ENCODE assay signal across 10 mouse cellular contexts in the genomic region with DNA sequence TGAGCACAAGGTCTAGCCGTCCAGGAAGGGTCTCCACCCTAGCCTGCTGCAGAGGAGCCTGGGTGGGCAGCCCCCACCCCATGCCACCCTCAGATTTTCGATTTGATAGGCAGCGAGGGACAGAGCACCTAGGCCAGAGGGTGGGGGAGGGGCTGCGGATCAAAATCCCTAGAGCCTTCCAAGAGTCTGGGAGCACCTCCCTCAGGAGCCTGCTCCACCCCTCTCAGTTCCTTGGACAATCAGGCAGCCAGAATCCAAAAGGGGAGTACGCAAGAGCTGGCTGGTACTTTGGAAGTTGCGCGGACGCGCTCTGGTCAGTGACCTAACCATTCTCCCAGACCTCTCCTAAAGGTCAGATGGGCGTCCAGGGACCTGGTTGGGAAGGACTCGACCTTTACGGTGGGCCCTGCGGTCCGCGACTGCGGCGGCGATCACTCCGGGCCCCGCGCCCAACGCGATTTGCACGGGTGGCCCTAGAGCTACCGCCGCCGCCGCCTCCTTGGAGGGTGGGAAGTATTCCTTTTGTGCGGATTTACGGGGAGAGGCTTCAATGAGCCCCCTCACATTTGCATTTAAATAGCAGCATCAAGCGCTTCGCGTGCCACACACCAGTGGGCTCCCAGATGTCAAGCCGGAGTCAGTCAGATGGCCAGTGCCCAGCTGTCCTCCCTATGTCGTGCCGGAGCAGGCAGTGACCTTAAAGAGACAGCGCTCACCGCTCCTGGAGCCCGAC. TPM values are rescaled to one million over a fixed set of nuclear protein-coding genes. Genes with fewer than 3 reads are reported as not detected.
A peak's percentile ranks its signal among the peaks of the same experiment; 100 is the strongest.
DNase-seq lines count a peak whose midpoint lies in the region; ATAC-seq and TF ChIP-seq lines count a peak whose summit lies in the region.
"Had no signal": no experiment of that assay in that cellular context is flagged by ENCODE, and none has a peak within 500 bp of the region (broad histone marks: within the 10 kb centered on the region; RNA-seq: fewer than 3 reads in every experiment).

No protein-coding gene starts in this region.

- DNase-seq in kidney, postnatal 4 days = peak; percentile 22 to 33
- DNase-seq in kidney, postnatal 10 days = no peak
- peak; percentile 65 for DNase-seq in limb, embryonic 11.5 days (ENCODE audit: low spot score)
- DNase-seq in urinary bladder, adult 18-20 months (ENCODE audit: low spot score in 2 of 2) = no peak
- no peak for DNase-seq in cerebellum, adult 2 months
- DNase-seq: cerebellum, postnatal 36 days had no signal

- TF ChIP-seq POLR2A in cerebellum, adult 2 months (IDR thresholded peaks at IDR 0.05; ENCODE audit: borderline replicate concordance, insufficient read depth, low read length) = no peak

- H3K36me3 ChIP-seq in forebrain, embryonic 15.5 days = no peaks in the 10 kb centered on the region
- no peaks in the 10 kb centered on the region for H3K36me3 ChIP-seq in limb, embryonic 11.5 days (ENCODE audit: control insufficient read depth, insufficient read depth, low read length)
- no peaks in the 10 kb centered on the region for H3K36me3 ChIP-seq in stomach, embryonic 15.5 days

- no peak overlapping the region for H3K9ac ChIP-seq in forebrain, embryonic 15.5 days (replicated peaks)
- no peak overlapping the region for H3K9ac ChIP-seq in limb, embryonic 11.5 days (ENCODE audit: low read length)
- H3K9ac ChIP-seq in stomach, embryonic 15.5 days = no peak overlapping the region

- H3K4me1 ChIP-seq in forebrain, embryonic 15.5 days = peaks cover 70% of the 10 kb centered on the region
- peaks cover 34% of the 10 kb centered on the region for H3K4me1 ChIP-seq in limb, embryonic 11.5 days (ENCODE audit: control insufficient read depth, insufficient read depth, low read length)
- peaks cover 46% of the 10 kb centered on the region for H3K4me1 ChIP-seq in stomach, embryonic 15.5 days
- peaks cover 5% of the 10 kb centered on the region; the same call in 1 of the 2 replicates for H3K4me1 ChIP-seq in cerebellum, adult 2 months (ENCODE audit: control insufficient read depth, insufficient read depth, low read length)

- H3K9me3 ChIP-seq in forebrain, embryonic 15.5 days = no peaks in the 10 kb centered on the region
- H3K9me3 ChIP-seq in limb, embryonic 11.5 days (ENCODE audit: control insufficient read depth, low read length) = no peaks in the 10 kb centered on the region
- no peaks in the 10 kb centered on the region for H3K9me3 ChIP-seq in stomach, embryonic 15.5 days

- TF ChIP-seq CTCF in cerebellum, adult 2 months (IDR thresholded peaks at IDR 0.05; ENCODE audit: borderline replicate concordance, insufficient read depth, low read depth, low read length) = no peak

- no peak for ATAC-seq in forebrain, embryonic 15.5 days (replicated peaks)
- no peak for ATAC-seq in limb, embryonic 11.5 days (ENCODE audit: insufficient number of reproducible peaks, low FRiP score, low TSS enrichment, low read depth)
- no peak for ATAC-seq in stomach, embryonic 15.5 days (ENCODE audit: insufficient read depth, low FRiP score, low read depth)
- ATAC-seq in activated CD4-positive, CD25-positive, alpha-beta regulatory T cell, adult 4 months = no peak

- H3K4me3 ChIP-seq in forebrain, embryonic 15.5 days = peak overlapping the region; percentile 6; the same call in 1 of the 2 replicates
- peak overlapping the region; percentile 27 for H3K4me3 ChIP-seq in limb, embryonic 11.5 days (ENCODE audit: low read depth, low read length)
- peak overlapping the region; percentile 3; the same call in 1 of the 2 replicates for H3K4me3 ChIP-seq in stomach, embryonic 15.5 days (replicated peaks)
- no peak overlapping the region for H3K4me3 ChIP-seq in cerebellum, adult 2 months (replicated peaks; ENCODE audit: insufficient read depth, low read depth, low read length)

- H3K27ac ChIP-seq in forebrain, embryonic 15.5 days (replicated peaks) = no peak overlapping the region
- no peak overlapping the region for H3K27ac ChIP-seq in limb, embryonic 11.5 days (replicated peaks; ENCODE audit: low read depth, low read length)
- H3K27ac ChIP-seq in stomach, embryonic 15.5 days = no peak overlapping the region
- H3K27ac ChIP-seq in cerebellum, adult 2 months (ENCODE audit: insufficient read depth, low read length) = no peak overlapping the region
- H3K27ac ChIP-seq: macrophage had no signal

- WGBS in forebrain, embryonic 15.5 days = under 1% methylated on average over 39 of the region's 39 CpGs
- under 1% methylated on average over 39 of the region's 39 CpGs for WGBS in limb, embryonic 11.5 days
- WGBS in stomach, embryonic 15.5 days = 3% methylated on average over 39 of the region's 39 CpGs
- WGBS in cerebellum, adult 2 months = under 1% methylated on average over 39 of the region's 39 CpGs

- peaks cover 84% of the 10 kb centered on the region for H3K27me3 ChIP-seq in forebrain, embryonic 15.5 days
- H3K27me3 ChIP-seq in limb, embryonic 11.5 days (ENCODE audit: control insufficient read depth, insufficient read depth, low read length) = peaks cover 60% of the 10 kb centered on the region
- H3K27me3 ChIP-seq in stomach, embryonic 15.5 days (replicated peaks) = peaks cover 91% of the 10 kb centered on the region
- peaks cover 21% of the 10 kb centered on the region; the same call in 1 of the 2 replicates for H3K27me3 ChIP-seq in cerebellum, adult 2 months (ENCODE audit: control insufficient read depth, insufficient read depth, low read length)

- peak overlapping the region; percentile 15 for H3K4me2 ChIP-seq in forebrain, embryonic 15.5 days (replicated peaks)
- H3K4me2 ChIP-seq in limb, embryonic 11.5 days (ENCODE audit: low read depth, severe bottlenecking) = peak overlapping the region; percentile 41
- peak overlapping the region; percentile 23 for H3K4me2 ChIP-seq in stomach, embryonic 15.5 days

RNA-seq across cellular contexts. Expression of a gene that starts 2.8 kb away (rescaled TPM):
- 0.80 and 0.83 TPM in 2 replicates for polyA plus RNA-seq in forebrain, embryonic 15.5 days (2015; fragmentation: Nextera tagmentation; extraction: Ambion mirVana)
- 9.8 and 10.3 TPM in 2 replicates for polyA plus RNA-seq in limb, embryonic 11.5 days (2014; fragmentation: Nextera tagmentation; extraction: Ambion mirVana)
- polyA plus RNA-seq in stomach, embryonic 15.5 days (2015; fragmentation: Nextera tagmentation; extraction: Ambion mirVana) = 1.5 TPM in 2 replicates
- 9.1 and 9.4 TPM in 2 replicates for polyA plus RNA-seq in cerebellum, adult 2 months (2012; rRNA removed)
- polyA plus RNA-seq in activated CD4-positive, CD25-positive, alpha-beta regulatory T cell, adult 4 months (2017; shearing (Covaris generic)) = not detected
- polyA plus RNA-seq: macrophage had no signal

Comparison
In these comparisons a context has a peak if more than half of its experiments do, and no peak if none do; other contexts are left out.
1. DNase-seq: peak in kidney, postnatal 4 days (2 of 2) and limb, embryonic 11.5 days (single experiment); none in kidney, postnatal 10 days (single experiment), urinary bladder, adult 18-20 months (0 of 2) and cerebellum, adult 2 months (0 of 2).
2. Peak in every context shown above with its lines, with median percentiles within 50 percentile points of each other: H3K4me2 ChIP-seq.